Mouse (Mus musculus) megakaryocyte, embryonic 14.5 days (primary cell): ENCODE data around the gene Abhd5.

Experiments
- FLI1 ChIP-seq: IDR thresholded peaks from 2 replicates; pipeline ENCODE4 v1.6.1; 2012; ENCODE audit warnings: low read length, inconsistent platforms, mixed read lengths
- GATA1 ChIP-seq: IDR thresholded peaks from 3 replicates; pipeline ENCODE4 v1.6.1; 2012; ENCODE audit warnings: mixed read lengths, low read length, inconsistent platforms, borderline replicate concordance

GRCm38 (mm10) chr9:122352025-122352392, 601 bp downstream of the Abhd5 start:
- no peak for TF ChIP-seq GATA1
- TF ChIP-seq FLI1, result no peak
